Mouse (Mus musculus): Measurements from ENCODE around the gene Slc4a1. TPM values are rescaled to one million over a fixed set of nuclear protein-coding genes. Genes with fewer than 3 reads are reported as not detected.
A peak's percentile ranks its signal among the peaks of the same experiment; 100 is the strongest.

Gene Slc4a1
- polyA plus RNA-seq, 1 experiment from 2014 or later: 2.5 TPM

DNA sequence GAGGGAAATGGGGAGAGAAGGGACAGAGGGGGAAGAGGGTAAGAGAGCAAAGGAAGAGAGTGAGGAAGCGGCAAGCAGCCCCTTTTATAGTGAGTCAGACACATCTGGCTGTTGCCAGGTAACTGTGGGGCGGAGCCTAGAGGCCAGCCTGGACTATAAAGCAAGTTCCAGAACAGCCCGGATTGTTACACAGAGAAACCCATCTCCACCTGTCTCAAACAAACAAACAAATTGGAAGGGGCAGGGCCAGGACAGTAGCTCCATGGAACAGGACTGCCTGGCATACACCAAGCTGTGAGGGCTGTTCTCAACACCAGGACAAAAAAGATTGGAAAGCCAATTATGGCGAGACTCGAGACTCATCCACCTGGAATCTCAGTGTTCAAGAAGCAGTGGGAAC, 19.1 kb downstream of the Slc4a1 start:
- H3K4me2 ChIP-seq: no peak overlapping the region
- no peak overlapping the region for H3K9ac ChIP-seq (replicated peaks)
- no peak for ATAC-seq (ENCODE audit: low FRiP score)
- 55% methylated on average over 5 of the region's 5 CpGs for WGBS
- peaks cover 3% of the 10 kb centered on the region; the same call in 1 of the 2 replicates for H3K27me3 ChIP-seq (replicated peaks)
- H3K27ac ChIP-seq (replicated peaks): no peak overlapping the region
- no peaks in the 10 kb centered on the region for H3K4me1 ChIP-seq
- H3K4me3 ChIP-seq (replicated peaks): no peak overlapping the region
- H3K36me3 ChIP-seq: no peaks in the 10 kb centered on the region
- no peaks in the 10 kb centered on the region for H3K9me3 ChIP-seq (replicated peaks)

DNA sequence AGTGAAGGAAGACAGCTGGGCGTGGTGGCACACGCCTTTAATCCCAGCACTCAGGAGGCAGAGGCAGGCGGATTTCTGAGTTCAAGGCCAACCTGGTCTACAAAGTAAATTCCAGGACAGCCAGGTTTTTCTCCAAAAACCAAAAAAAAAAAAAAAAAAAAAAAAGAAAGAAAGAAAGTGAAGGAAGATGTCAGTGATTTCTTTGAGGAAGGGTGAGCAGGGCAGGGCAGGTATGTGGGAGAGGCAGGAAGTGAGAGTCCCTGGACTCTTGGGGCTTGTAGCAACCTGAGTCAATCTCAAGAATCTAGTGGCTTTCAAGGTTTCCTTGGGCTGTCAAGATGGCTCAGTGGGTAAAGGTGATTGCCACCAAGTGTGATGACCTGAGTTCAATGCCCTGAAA, 21.5 kb downstream of the Slc4a1 start:
- 88% methylated on average over 3 of the region's 3 CpGs for WGBS
- H3K4me3 ChIP-seq (replicated peaks): no peak overlapping the region

DNA sequence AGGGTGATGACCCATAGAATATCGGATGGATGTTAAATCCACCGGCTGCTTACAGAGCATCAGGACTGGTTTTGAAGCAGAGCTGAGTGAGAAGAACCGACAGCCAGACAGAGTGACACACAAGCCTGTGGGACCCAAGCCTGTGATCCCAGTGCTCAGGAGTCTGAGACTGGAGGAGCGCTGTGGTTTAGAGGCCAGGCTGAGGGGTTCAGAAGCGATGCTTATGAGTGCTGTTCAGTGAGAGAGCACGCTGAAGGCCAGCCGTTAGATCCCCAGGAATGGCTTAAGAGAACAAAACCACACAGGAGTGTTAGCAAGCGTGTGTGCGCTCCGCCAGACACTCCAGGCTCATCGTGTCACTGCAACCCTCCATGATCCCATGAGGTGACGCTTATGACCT, 23.3 kb downstream of the Slc4a1 start:
- no peak overlapping the region for H3K4me2 ChIP-seq
- H3K4me1 ChIP-seq: no peaks in the 10 kb centered on the region
- no peaks in the 10 kb centered on the region for H3K36me3 ChIP-seq
- no peak overlapping the region for H3K4me3 ChIP-seq (replicated peaks)
- H3K27ac ChIP-seq (replicated peaks): no peak overlapping the region
- H3K9me3 ChIP-seq (replicated peaks): no peaks in the 10 kb centered on the region
- WGBS: 60% methylated on average over 12 of the region's 12 CpGs
- no peak overlapping the region for H3K9ac ChIP-seq (replicated peaks)
- ATAC-seq (ENCODE audit: low FRiP score): no peak
- H3K27me3 ChIP-seq (replicated peaks): no peaks in the 10 kb centered on the region

More for the DNA sequence above, 21.5 kb downstream of the Slc4a1 start:
- Histone ChIP-seq H3K27me3 (replicated peaks) (no peaks in the 10 kb centered on the region), H3K27ac (replicated peaks) (no peak overlapping the region), H3K9ac (replicated peaks) (no peak overlapping the region), H3K9me3 (replicated peaks) (no peaks in the 10 kb centered on the region), H3K4me1 (no peaks in the 10 kb centered on the region), H3K36me3 (no peaks in the 10 kb centered on the region), H3K4me2 (no peak overlapping the region)
- no peak for ATAC-seq (ENCODE audit: low FRiP score)

DNA sequence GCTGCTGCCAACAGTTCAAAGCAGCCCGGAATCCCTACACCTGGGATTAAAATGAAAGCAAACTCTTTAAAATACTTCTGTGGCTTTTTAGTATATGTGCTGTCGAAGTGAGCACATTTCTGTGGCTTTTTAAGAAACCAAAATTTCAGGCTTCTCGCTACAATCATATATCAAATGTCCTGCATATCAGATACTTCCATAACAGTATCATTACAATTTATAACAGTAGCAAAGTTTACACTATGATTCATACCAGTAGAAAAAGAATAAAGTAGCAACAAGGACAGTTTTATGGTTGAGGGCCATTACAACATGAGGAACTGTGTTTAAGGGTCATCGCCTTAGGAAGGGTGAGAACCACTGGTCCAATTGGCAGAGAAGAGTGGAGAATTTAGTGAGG, 24.9 kb downstream of the Slc4a1 start:
- H3K36me3 ChIP-seq: no peaks in the 10 kb centered on the region
- 92% methylated on average over 4 of the region's 4 CpGs for WGBS
- H3K27me3 ChIP-seq (replicated peaks): no peaks in the 10 kb centered on the region
- no peak for ATAC-seq (ENCODE audit: low FRiP score)
- H3K4me1 ChIP-seq: no peaks in the 10 kb centered on the region
- H3K9me3 ChIP-seq (replicated peaks): no peaks in the 10 kb centered on the region
- no peak overlapping the region for H3K27ac ChIP-seq (replicated peaks)
- no peak overlapping the region for H3K4me2 ChIP-seq
- H3K9ac ChIP-seq (replicated peaks): no peak overlapping the region
- no peak overlapping the region for H3K4me3 ChIP-seq (replicated peaks)

DNA sequence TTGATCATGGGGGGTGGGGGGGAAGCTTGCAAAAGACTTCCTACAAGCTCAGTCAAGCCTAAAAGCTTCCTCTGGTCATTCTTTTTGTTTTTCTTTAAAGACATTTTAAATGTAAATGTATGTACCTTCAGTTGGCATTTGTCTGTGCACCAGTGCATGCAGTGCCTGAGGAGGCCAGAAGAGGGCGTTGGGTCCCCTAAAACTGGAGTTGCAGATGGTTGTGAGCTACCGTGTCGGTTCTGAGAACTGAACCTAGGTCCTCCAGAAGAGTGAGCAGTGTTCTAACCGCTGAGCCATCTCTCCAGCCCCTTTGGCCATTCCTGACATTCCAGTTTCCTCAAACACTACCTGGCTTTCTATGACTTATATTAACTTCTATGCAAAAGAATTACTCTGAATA, 26.4 kb downstream of the Slc4a1 start:
- 66% methylated on average over 4 of the region's 4 CpGs for WGBS

DNA sequence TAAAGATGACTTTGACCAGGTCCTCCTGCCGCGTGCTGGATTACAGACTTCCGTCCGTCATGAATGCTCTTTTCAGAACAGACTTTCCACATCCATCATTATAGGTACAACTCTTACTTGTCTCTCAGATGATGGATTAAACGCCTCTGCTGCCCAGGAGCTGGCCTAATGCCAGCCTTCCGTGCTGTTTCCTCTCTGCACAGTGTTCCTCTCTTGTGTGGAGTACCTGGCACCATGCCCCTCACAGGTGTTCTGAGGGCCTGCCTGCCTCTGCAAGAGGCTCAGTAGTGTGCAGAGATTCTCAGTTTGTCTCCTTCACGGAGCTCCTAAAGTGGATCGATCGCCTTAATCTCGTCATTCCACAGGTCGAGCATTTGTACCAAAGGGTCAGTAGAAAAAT, 26.8 kb downstream of the Slc4a1 start:
- Histone ChIP-seq H3K27me3 (replicated peaks) (no peaks in the 10 kb centered on the region), H3K9me3 (replicated peaks) (no peaks in the 10 kb centered on the region), H3K9ac (replicated peaks) (no peak overlapping the region), H3K4me2 (no peak overlapping the region), H3K36me3 (no peaks in the 10 kb centered on the region), H3K4me3 (replicated peaks) (no peak overlapping the region), H3K4me1 (peaks cover 6% of the 10 kb centered on the region; the same call in 1 of the 2 replicates), H3K27ac (replicated peaks) (0 out of 2 replicates have a peak overlapping the region, but pooled peaks have one; percentile 28)
- 85% methylated on average over 11 of the region's 11 CpGs for WGBS
- ATAC-seq (ENCODE audit: low FRiP score): no peak

More for the DNA sequence above, 26.4 kb downstream of the Slc4a1 start:
- Histone ChIP-seq H3K9me3 (replicated peaks) (no peaks in the 10 kb centered on the region), H3K4me1 (peaks cover 6% of the 10 kb centered on the region; the same call in 1 of the 2 replicates), H3K36me3 (no peaks in the 10 kb centered on the region), H3K27me3 (replicated peaks) (no peaks in the 10 kb centered on the region), H3K4me3 (replicated peaks) (no peak overlapping the region), H3K27ac (replicated peaks) (no peak overlapping the region), H3K4me2 (no peak overlapping the region), H3K9ac (replicated peaks) (no peak overlapping the region)
- ATAC-seq (ENCODE audit: low FRiP score): no peak

DNA sequence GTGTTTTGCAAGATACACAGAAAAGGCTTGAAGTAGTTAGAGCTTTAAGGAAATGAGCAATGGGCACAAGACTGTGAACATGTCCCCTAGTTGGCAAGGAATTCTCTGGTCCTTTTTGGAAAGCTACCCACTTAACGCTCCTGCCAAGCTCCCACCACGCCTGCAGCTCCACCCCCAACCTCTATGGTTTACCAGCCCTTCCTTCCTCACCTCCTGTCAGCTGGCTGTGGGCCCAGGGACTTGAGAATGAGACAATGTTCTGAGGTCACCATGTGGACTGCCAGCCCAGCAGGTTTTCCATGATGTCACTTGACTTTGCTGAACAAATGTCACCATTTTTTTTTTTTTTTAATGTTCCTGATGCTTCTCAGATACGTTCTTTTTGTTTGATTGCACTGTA, 27.4 kb downstream of the Slc4a1 start:
- no peaks in the 10 kb centered on the region for H3K27me3 ChIP-seq (replicated peaks)
- H3K4me3 ChIP-seq (replicated peaks): no peak overlapping the region
- no peaks in the 10 kb centered on the region for H3K36me3 ChIP-seq
- no peak overlapping the region for H3K9ac ChIP-seq (replicated peaks)
- WGBS: 24% methylated on average over 3 of the region's 3 CpGs
- no peaks in the 10 kb centered on the region for H3K9me3 ChIP-seq (replicated peaks)
- peaks cover 6% of the 10 kb centered on the region; the same call in 1 of the 2 replicates for H3K4me1 ChIP-seq
- H3K27ac ChIP-seq (replicated peaks): 0 out of 2 replicates have a peak overlapping the region, but pooled peaks have one; percentile 28
- no peak for ATAC-seq (ENCODE audit: low FRiP score)
- no peak overlapping the region for H3K4me2 ChIP-seq

DNA sequence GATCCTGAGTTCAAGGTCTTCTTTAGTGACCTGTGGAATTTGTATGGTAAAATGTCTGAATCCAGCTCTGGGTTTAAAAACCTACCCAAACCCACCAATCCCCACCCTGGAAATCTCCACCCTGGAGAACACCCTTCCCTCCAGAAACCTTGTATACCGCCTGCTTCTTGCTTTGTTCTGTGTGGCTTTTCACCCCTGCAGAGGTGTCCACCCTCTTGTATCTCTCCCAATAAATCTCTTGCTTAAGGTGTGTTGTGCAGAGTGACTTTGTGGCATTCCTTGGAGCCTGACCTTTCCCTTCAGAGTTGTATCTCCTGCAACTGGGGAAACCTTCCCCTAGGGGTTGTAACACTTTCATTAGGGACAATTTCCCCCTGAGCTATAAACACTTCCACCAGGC, 28.1 kb downstream of the Slc4a1 start:
- H3K9ac ChIP-seq (replicated peaks): no peak overlapping the region
- no peak overlapping the region for H3K4me2 ChIP-seq
- ATAC-seq (ENCODE audit: low FRiP score): no peak
- H3K27ac ChIP-seq (replicated peaks): no peak overlapping the region
- no peaks in the 10 kb centered on the region for H3K36me3 ChIP-seq
- peaks cover 6% of the 10 kb centered on the region; the same call in 1 of the 2 replicates for H3K4me1 ChIP-seq
- 18% methylated on average over 1 of the region's 1 CpGs for WGBS
- no peaks in the 10 kb centered on the region for H3K27me3 ChIP-seq (replicated peaks)
- no peaks in the 10 kb centered on the region for H3K9me3 ChIP-seq (replicated peaks)
- H3K4me3 ChIP-seq (replicated peaks): no peak overlapping the region

DNA sequence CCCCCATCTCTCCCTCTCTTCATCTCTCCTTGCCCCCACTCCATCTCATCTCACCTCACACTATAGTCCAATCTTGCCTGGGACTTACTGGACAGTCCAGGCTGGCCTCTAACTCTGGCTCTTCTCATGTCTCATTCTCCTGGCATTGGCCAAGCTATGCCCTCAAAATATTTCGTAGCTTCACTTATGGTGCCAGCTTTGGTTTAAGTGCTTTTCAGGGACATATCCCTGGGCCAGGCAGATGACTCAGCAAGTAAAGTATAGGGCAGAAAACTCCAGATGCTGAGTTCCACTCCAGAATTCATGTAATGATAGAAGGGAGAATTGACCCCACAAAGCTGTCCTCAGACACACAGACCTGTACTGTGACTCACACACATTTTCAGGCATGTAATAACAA, 29.8 kb downstream of the Slc4a1 start:
- H3K36me3 ChIP-seq: no peaks in the 10 kb centered on the region
- H3K9me3 ChIP-seq (replicated peaks): no peaks in the 10 kb centered on the region
- peaks cover 6% of the 10 kb centered on the region; the same call in 1 of the 2 replicates for H3K4me1 ChIP-seq
- ATAC-seq (ENCODE audit: low FRiP score): no peak
- H3K9ac ChIP-seq (replicated peaks): no peak overlapping the region
- no peak overlapping the region for H3K4me2 ChIP-seq
- H3K27ac ChIP-seq (replicated peaks): no peak overlapping the region
- 77% methylated on average over 1 of the region's 1 CpGs for WGBS
- no peak overlapping the region for H3K4me3 ChIP-seq (replicated peaks)
- H3K27me3 ChIP-seq (replicated peaks): no peaks in the 10 kb centered on the region

DNA sequence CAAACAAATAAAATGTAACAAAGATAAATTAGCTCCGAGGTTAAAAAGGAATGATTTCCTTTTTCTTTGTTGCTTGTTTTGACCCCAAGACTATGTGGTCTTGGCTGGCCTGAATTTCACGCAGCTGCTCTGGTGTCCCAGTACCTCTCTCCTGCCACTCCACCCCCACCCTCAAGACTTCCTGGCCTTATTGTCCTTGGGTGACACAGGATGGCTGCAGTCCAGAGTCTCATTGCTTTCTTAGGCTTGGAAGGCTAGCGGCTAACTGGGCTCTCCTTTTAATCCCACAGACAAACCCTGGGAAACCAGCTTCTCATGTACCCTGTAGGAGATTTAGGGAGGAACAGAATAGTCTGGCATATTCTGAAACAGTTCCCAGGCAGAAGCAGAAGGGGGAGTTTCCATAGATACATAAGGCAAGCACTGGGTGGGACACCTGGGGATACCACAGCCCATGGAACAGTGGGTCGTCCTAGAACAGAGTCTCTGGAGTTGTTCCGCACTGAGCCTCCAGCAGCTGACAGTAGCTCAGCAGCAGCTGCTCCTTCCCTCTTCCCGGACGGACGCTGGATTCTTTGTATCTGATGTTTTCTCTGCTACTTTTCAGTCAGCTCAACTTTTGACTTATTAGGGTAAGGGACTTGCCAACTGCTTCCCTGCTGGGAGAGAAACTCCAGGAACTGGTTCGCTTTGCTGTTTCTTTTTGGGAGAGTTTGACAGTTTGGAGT, 30.9 kb downstream of the Slc4a1 start:
- no peak for ATAC-seq (ENCODE audit: low FRiP score)
- 34% methylated on average over 9 of the region's 9 CpGs for WGBS
- Histone ChIP-seq H3K4me2 (no peak overlapping the region), H3K27ac (replicated peaks) (0 out of 2 replicates have a peak overlapping the region, but pooled peaks have one; percentile 34), H3K27me3 (replicated peaks) (no peaks in the 10 kb centered on the region), H3K36me3 (no peaks in the 10 kb centered on the region), H3K4me3 (replicated peaks) (no peak overlapping the region), H3K9me3 (replicated peaks) (no peaks in the 10 kb centered on the region), H3K9ac (replicated peaks) (no peak overlapping the region), H3K4me1 (peaks cover 6% of the 10 kb centered on the region; the same call in 1 of the 2 replicates)

DNA sequence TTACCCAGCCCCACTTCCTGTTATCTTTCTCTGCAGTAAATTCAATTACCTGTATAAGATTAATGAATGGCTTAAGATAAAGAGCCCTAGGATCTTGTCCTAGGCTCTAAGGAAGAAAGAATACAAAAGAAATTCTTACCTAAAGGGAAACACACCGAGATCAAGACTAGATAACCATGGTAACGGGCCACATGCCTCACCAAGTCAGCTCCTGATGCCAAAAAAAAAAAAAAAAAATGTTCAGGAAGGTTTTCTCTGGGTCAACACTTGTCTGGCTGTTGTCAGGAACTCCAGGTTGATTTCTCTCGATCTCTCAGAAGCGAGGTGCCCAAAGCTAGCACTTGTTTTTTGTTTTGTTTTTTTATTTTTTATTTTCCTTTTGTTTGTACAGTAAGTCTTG, 32.0 kb downstream of the Slc4a1 start:
- Histone ChIP-seq H3K27me3 (replicated peaks) (no peaks in the 10 kb centered on the region), H3K4me3 (replicated peaks) (no peak overlapping the region), H3K9me3 (replicated peaks) (no peaks in the 10 kb centered on the region), H3K4me2 (no peak overlapping the region), H3K9ac (replicated peaks) (no peak overlapping the region), H3K4me1 (peaks cover 6% of the 10 kb centered on the region; the same call in 1 of the 2 replicates), H3K36me3 (no peaks in the 10 kb centered on the region), H3K27ac (replicated peaks) (no peak overlapping the region)
- no peak for ATAC-seq (ENCODE audit: low FRiP score)
- 64% methylated on average over 4 of the region's 4 CpGs for WGBS

DNA sequence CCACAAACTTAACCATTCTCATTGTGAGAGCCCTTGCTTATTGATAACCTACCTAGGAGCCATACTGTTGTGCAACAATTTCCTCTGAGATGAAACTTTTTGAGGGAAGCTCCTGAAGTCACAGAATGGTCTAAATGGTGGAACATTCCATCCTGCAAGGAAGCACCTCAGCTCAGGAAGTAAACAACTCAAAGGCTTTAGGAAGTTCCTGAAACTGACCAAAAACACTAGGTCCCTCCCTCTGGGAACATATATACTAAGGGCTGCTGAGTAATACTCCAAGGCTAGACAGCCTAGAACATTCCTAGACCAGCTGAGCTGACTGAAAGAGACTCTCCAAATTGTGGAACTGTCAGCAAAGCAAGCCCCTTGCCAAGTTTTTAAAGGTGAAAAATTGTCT, 32.9 kb downstream of the Slc4a1 start:
- no peak overlapping the region for H3K9ac ChIP-seq (replicated peaks)
- H3K27ac ChIP-seq (replicated peaks): no peak overlapping the region
- H3K9me3 ChIP-seq (replicated peaks): no peaks in the 10 kb centered on the region
- ATAC-seq (ENCODE audit: low FRiP score): no peak
- H3K4me1 ChIP-seq: peaks cover 6% of the 10 kb centered on the region; the same call in 1 of the 2 replicates
- no peaks in the 10 kb centered on the region for H3K27me3 ChIP-seq (replicated peaks)
- H3K4me2 ChIP-seq: no peak overlapping the region
- no peaks in the 10 kb centered on the region for H3K36me3 ChIP-seq
- H3K4me3 ChIP-seq (replicated peaks): no peak overlapping the region
